Mouse (Mus musculus) urinary bladder, postnatal 36 days (tissue): Measurements from ENCODE around the gene Itpkc.

ENCODE experiments used
- DNase-seq, 2 experiments: peaks; one replicate each; pipeline ENCODE4 v3.0.0; 2022; ENCODE audit warnings: low spot score in 2 of 2, mixed read lengths in 1 of 2

Gene Itpkc

GRCm38 (mm10) chr7:27237527-27237926 lies 9.1 kb upstream of the Itpkc start:
- DNase-seq, result no peak

GRCm38 (mm10) chr7:27235726-27236125 lies 7.3 kb upstream of the Itpkc start:
- DNase-seq, result peak in 1 of 2 experiments; percentile 36

GRCm38 (mm10) chr7:27233300-27233699 lies 4.8 kb upstream of the Itpkc start:
- DNase-seq, result no peak

DNA sequence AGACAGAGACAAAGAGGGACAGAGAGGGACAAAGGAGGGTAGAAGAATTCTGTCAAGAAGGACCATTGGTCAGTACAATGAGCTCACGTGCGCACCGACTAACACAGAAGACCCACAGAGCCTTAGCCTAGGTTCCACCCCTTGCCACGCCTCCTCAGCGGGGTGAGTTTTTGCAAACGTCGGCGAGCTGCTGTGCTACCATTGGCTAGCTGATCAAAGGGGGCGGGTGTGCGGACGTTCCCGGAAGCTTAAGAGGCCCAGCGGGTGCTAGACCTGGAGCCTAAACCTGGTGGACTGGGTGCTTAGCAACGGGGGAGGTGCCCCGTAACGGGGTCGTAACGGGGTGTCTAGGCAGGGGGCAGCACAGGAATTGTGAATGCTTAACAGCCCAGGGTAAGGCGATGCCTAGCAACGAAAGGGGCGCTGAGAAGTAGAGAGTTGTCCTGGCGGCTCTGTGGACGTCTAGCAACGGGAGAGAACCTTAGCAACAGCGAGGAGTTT lies 4.4 kb upstream of the Itpkc start, which contains the start of gene Coq8b:
Gene Coq8b (plus strand): TSS at position 243 of the 501 bp plus-strand sequence.
- peak; percentile 93 to 94 for DNase-seq

GRCm38 (mm10) chr7:27231693-27232331 lies 3.4 kb upstream of the Itpkc start:
- peak; percentile 60 to 62 for DNase-seq

GRCm38 (mm10) chr7:27230781-27231180 lies 2.3 kb upstream of the Itpkc start:
- no peak for DNase-seq

DNA sequence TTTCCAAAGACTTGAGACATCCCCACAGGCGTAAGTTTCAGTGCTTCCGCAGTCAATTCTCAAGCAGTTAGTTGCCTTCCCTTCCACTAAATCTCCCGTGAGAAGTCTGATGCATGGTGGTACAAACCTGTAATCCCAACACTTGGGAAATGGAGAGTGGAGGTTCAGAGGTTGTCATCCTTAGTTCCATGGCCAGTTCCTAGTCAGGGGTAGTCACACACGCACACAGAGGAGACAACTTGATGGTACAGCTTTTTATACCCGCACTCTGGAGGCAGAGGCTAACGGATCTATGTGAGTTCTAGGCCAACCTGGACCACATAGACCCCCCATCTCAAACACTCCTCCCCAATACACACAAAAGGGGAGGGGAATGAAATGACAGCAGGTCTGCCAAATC lies 404 bp upstream of the Itpkc start:
- no peak for DNase-seq

GRCm38 (mm10) chr7:27227676-27228075 lies 785 bp downstream of the Itpkc start:
- DNase-seq, result peak in 1 of 2 experiments; percentile 36

GRCm38 (mm10) chr7:27227276-27227675 lies 1.2 kb downstream of the Itpkc start:
- DNase-seq, result no peak

- DNase-seq, result peak; percentile 49 to 66
Measured at GRCm38 (mm10) chr7:27224877-27225575, 3.4 kb downstream of the Itpkc start.

DNA sequence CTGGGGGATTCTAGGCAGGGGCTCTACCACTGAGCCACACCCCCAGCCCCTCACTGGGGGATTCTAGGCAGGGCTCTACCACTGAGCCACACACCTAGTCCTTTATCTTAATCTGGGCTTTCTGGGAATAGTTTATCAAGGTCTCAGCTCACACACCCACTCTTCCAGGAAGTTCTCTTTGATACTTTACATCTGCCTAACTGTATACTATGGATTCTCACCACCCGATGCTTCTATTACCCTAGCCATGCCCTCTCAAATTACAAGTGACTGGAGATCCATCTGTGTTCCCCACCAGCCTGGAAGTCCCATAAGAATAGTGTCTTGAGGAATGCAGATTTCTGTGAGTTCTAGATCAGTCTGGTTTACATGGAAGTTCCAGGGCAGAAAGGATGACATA lies 5.9 kb downstream of the Itpkc start:
- DNase-seq, result no peak

GRCm38 (mm10) chr7:27221939-27222338 lies 6.5 kb downstream of the Itpkc start:
- no peak for DNase-seq

DNA sequence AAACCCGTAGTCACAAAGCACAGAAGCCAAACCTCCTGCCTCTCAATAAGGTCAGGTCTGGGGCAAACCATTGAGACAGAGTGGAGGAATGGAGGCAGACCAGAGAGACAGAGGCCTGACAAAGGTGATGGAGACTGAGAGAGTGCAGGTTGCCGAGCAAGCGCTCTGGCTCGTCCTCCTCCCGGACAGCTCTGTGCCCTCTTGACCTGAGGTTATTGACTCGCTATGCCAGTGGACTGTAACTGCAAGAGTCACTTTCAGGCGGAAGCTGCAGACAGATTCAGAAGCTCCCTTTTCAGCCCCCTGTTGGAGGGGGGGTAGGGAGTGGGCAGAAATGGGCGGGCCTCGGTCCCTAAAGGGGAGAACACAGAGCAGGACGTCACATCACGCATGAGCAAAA lies 8.5 kb downstream of the Itpkc start:
- DNase-seq, result no peak

DNA sequence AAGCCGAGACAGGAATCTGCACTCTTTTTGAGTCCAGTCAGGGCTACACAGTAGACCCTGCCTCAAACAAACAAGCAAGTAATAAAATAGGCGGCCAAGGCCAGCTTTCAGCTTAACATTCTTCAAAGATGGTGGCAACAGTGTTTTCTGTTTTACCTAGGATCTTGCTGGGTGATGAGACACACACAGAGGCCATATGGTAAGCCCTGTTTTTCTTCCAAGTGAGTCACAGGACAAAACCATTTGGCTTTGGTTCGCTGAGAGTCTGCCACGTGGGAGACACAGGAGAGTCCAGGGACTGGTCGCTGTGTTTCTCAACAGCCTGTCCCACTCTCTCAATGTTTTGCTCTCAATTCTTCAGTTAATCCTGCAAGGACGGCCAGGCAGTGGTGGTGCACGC lies 9.9 kb downstream of the Itpkc start:
- DNase-seq, result no peak

DNA sequence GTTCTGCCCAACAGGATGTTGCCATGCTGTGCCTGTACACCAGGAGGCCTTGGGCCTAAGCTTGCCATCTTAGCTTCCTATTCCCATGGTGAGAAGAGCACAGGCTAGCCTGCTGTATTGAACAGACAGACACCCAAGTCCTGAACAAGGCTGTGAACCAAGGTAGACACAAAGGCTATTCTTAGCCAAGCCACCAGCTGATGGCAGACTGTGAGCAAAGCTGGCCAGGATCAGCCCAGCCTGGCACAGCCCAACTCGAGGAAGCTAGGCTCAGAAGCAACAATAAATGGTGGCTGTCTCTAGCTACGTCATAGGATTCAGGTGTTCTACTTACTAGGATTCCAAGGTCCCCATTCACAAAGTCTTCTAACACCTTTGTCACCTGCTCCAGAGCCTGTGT lies 15.8 kb downstream of the Itpkc start:
- no peak for DNase-seq

- no peak for DNase-seq
Measured at GRCm38 (mm10) chr7:27203730-27204449, 24.6 kb downstream of the Itpkc start.

DNA sequence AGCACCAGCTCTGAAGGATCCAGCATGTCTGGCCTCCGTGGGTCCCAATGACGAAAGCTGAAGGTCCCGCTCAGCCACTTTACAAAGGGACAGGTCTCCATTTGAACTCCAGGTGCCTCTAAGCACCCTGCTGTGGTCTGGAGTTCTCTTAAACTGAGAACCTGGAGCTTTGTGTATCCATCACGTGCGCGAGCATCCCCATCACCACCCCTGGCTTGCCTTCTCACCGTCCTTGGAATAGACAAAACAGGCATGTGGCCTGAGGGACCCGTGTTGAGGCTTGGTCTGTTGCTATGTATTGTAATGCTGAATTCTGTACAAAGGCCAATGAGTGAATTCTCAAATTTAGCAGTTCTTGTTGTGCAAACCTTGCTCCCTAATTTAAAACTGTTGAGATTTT lies 29.7 kb downstream of the Itpkc start:
- DNase-seq, result no peak

GRCm38 (mm10) chr7:27198355-27198754 lies 30.1 kb downstream of the Itpkc start:
- no peak for DNase-seq

- no peak for DNase-seq
Measured at GRCm38 (mm10) chr7:27197634-27198033, 30.8 kb downstream of the Itpkc start.

- DNase-seq, result no peak
Measured at GRCm38 (mm10) chr7:27197136-27197535, 31.3 kb downstream of the Itpkc start.

DNA sequence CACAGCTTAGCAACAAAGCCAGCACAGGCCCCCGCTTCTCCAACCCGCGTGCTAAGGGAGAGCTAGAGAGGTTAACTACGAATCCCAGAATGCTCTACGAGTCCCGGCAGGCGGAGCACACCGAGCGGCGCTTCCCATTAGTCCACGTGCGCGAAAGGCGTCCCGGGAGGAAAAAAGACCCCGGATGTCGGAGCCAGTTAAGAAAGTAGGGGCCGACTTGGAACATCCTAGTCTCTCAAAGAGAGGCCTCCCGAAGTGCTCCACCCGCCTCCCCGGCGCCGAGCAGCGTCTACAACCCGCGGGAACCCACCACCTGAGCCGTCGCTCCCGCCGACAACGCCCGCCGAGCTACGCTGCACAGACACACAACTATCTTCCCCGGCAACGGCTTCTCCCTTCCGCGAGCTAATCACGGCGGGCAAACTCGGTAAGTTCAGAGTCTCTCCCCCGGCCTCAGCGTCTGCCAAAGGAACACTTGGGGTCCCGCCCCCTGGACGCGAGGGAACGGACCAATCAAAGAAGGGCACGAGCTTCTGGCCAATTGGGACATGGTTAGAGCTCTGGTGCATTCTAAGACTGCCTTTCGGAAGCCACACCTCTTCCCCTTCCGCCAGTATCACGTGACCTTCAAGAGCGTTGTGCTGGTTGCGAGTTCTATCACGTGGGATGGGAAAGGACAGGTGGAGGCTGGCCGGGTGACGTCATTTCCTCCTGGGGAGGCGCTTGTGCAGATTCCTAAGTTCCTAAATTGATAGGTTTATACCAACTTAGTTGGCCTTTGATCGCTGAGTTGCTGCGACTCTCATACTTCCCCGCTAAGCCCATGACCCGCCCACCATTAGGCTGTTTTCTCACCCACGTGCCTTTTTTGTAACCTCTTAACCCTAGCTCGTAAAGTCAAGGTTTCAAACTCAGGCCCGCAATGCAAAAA lies 32.5 kb downstream of the Itpkc start, which contains the start of the genes BC024978 and Snrpa:
Gene BC024978 (plus strand): TSS at position 101 of the 931 bp plus-strand sequence.
Gene Snrpa (minus strand): TSS at position 591 of the 931 bp plus-strand sequence.
- peak; percentile 86 to 97 for DNase-seq
